Mouse (Mus musculus) mature B cell (primary cell): ENCODE data around the gene Htr1b.

Experiments
- in situ Hi-C: fragments of 300-500 bp; cut with MboI; formaldehyde crosslinking; loops from 2 replicates; pipeline ENCODE4 v1.14.3; 2019

Gene Htr1b

DNA sequence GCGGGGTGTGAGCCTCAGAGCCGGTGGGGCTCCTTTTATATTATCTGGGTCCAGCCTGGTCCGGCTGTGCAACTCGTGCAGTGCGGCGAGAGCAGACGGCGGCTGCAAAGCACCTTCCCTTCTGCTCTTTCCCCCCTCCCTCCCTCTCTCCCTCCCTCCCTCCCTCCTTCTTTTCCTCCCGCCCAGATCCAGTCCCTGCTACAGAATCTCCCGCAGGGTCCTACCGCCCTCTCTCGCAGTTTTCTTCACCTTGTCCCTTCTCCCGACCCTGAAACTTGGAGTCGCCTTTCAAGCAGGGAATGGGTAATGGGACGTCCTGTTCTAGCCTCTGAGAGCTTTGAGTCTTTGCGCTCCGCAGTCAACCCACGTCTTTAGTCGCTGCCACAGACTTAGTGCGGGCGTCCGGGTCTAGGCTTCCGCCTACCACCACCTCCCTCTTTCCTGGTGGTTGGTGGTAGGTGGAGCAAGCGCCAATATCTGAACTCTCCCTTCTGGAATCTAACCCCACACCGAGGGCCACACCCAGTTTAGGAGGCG, at the start of gene Htr1b:
TSS of gene Htr1b (minus strand) at position 392 of the 537 bp plus-strand sequence.
- in situ Hi-C loops = no loop called here

DNA sequence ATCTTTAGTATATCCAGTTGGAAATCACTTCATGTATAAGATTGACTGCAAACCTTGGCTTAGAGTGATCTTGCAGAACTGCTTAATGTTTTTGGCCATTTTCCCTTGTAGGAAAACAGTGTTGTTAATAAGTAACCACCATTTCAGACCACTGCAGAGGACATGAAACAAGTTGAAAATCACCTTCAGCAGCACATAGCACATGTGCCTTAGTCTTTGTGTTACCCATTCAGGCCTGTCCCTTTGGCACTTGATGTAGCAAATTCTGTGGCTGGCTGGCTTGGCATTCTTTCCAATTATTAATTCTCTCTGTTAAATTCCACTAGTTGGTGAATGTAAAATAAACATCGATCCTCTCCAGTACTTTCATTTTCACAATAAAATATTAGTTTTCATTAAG, 43.1 kb upstream of the Htr1b start:
- in situ Hi-C loops = no loop called here

DNA sequence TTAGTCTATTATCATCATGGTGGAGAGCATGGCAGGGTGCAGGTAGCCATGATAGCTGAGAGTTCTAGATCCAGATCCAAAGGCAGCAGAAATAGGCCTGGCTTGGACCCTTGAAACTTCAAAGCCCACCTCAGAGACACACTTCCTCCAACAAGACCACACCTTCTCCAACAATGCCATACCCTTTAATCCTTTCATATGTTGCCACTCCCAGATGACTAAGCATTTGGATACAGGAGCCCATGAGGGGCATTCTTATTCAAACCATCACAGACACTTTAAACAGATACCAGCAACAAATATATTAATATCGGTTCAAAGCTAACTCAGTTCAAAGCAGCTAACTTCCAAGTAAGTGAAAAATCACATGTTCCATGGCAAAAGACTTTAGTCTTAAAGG, 3.9 kb upstream of the Htr1b start:
- in situ Hi-C loops = no loop called here

DNA sequence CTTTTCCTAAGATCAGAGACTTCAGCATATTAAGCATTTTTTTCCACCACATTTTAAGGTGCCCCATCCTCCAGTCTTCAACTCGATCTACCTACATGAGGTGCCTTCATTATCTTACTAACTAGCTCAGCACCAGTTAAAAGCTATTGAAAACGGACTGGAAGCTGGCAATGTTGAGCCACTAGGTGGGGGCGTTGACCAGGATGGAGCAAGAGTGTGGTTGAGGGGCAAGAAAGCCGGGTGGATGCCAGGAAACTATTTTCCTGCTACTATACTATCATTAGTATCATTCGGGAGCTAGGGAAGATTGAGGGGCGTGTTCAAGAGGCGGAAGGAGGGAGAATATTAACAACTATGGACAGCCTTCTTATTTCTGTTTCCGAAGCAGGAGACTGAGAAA, 1.5 kb upstream of the Htr1b start:
- in situ Hi-C loops = no loop called here

DNA sequence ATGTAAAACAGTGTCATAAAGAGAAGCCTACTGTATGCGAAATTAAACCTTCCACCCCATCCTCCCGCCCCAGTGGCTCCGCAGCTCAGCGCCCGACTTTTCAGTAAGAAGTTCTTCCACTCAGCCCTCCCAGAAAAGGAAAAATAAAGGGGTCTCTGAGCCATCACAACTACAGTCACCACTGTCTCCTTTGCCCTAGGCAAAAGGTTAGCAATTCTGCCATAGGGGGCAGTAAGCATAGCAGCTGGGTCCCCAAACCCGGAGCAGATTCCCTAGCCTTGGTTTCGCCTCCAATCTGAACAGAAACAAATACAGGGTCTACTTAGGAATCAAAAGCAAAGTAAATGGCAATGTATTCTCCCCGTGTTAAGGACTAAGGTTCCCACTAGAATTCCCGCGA, 535 bp upstream of the Htr1b start:
- in situ Hi-C loops = no loop called here

DNA sequence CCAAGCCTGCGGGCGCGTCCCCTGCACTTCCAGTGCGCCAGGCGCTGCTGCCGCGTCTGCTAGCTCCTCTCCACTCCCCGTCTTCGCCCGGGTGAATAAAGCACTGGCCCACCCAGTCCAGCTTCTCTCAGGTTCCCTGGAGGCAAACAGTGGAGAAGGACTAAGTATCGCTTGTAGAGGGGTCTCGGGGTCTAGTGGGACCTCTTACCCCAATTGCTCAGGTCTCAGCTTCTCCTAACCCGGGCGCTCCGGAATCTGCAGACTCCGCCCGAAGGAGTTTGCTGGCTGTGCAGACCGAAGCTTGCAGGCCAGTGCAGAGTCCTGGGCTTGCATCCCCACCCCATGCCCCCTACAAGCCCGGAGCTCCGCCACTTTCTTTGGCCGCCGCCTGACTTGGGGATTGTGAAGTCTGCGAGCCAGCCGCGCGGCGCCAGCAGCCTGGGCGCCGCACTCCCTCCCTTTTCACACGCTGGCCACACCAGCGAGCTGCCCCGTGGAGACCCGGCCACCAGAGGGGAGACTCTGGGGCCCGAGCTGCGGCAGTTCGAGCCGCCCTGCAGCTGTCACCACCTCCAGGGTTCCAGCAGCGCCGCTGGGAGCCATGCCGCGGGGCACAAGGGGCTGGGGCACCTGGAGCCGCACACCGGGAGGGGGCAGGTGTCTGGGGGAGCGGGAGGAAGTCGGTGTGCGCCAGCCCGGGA, 742 bp downstream of the Htr1b start:
- in situ Hi-C loops = no loop called here

DNA sequence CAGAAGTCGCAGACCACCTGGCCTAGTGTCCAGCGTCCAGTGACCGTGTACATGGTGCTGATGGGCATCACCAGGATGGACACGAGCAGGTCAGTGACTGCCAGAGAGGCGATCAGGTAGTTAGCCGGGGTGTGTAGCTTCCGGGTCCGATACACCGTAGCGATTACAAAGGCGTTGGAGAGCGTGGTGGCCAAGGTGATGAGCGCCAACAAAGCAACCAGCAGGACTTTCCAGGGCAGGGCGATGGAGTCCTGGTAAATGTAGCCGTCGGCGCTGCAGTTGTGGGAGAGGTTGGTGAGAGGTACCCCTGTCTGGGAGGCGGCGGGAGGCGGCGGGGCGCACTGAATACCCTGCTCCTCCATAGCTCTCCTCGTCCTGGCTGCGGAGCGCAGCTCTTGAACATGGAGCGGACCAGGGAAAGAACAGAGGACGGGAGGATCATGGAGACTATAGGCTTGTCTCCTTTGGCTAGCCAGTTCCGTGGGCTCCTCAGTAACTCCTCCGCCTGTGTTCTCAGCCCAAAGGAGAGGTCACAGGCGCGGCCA, 1.4 kb downstream of the Htr1b start:
- in situ Hi-C loops = no loop called here

DNA sequence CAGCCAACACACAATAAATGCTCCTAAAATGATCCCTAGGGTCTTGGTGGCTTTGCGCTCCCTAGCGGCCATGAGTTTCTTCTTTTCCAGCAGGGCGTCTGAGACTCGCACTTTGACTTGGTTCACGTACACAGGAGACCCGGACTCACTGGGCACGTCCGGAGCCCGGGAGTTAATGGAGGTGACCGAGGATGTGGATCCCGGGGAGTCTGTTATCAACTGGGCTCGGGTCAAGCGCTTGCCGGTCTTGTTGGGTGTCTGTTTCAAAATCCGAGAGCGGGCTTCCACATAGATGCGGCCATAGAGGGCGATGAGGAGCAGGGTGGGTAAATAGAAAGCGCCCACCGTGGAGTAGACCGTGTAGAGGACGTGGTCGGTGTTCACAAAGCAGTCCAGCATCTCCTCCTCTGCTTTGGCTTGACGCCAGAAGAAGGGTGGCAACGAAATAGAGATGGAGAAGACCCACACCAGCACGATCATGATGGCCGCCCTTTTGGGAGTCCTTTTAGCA, 2.0 kb downstream of the Htr1b start:
- in situ Hi-C loops = no loop called here

DNA sequence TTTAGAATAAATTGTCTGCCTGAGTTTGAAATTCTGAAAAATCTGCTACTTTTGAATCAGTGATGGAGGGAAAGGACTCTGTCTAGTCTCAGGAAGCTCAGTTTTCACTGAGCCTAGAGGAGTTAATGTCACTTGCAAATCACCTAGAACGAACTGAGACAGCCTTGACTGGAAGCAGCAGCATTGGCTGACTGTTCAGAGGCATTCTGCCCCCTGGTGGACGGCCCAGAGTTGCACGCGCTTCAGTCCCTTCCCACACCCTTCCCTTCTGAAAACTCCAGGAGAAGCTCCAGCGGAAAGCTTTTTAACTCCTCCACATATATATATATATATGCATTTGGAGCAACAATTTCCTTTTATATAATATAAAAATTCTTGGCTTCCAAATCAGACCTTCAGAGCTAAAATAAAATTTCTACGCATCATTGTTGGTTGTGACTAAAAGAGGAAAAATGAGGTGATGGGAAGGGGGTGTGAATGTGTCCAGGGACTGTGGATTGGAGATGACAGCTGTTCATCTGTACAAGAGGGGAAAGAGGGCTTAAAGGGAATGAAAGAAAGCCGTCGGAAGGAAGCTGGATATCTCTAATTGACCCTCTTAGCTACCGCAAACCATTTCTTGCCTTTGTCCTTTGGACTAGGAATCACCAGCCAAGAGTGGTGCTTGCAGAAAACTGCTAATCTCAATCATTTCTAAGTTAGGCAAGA, 6.6 kb downstream of the Htr1b start:
- in situ Hi-C loops = no loop called here

DNA sequence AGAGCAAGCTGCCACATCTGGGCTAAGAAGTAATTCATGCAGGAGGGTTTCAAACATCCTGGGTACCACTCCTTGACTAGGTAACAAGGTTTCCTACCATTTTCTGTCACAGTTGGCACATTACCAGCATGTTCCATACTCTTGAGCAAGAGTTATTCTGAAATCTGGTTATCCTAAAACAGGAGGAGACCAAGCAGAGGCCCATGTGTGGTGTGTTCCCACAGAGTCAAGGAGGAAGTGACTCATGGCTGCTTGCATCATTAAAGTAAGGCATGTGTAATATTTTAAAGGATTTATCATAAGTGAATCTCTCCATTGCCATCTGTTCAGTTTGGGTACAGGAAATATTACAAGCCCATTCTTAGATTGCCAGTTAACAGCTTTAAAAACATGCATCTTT, 7.7 kb downstream of the Htr1b start:
- in situ Hi-C loops = no loop called here

DNA sequence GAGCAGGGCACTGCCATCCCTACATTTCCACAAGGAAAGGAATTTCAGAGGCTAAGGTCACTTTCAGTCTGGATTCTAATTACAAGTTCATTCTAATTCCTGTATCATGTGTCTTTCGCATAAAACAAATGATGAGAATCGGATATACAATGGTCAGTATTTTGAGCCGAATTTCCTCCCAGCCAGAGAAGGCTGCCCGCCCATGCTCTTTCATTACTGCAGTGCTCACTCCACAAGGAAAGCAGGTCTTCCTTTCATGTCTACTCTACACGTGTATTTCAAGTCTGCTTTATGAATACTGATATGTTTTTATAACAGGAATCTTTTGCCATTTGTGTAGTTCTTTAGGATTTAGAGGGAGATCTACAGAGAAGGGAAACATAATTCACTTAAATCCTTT, 10.8 kb downstream of the Htr1b start:
- in situ Hi-C loops = no loop called here

DNA sequence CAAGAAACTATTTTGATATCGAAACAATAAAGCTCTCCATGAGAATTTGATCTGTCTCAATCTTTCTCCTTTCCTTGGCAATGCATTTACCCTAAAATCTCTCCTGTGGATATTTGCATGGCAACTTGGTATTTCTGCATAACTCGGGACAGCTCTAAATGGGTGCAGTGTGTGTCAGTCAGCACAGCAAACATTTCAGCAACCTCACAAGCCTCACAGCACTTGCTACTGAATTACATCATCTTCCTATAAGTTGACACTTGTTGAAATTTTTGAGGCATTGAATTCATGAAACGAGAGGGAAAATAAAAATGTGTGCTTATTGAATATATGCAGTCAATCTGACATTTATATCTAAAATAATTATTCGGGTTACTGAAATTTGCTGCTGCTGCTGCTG, 22.6 kb downstream of the Htr1b start:
- in situ Hi-C loops = no loop called here
